Mouse (Mus musculus): ENCODE data around the gene Tfcp2l1.

- TF ChIP-seq CTCF (IDR thresholded peaks at IDR 0.05) (no peak), EP300 (IDR thresholded peaks at IDR 0.05; ENCODE audit: insufficient read depth, low read depth, low read length) (no peak)
Measured at GRCm38 (mm10) chr1:118697906-118698305, 70.2 kb downstream of the Tfcp2l1 start.
